Mouse (Mus musculus): ENCODE measurements around the gene Fam209. TPM values are rescaled to one million over a fixed set of nuclear protein-coding genes. Genes with fewer than 3 reads are reported as not detected.

Gene Fam209
- polyA plus RNA-seq, 1 experiment from 2014 or later = 0.21 TPM

- Histone ChIP-seq H3K4me1 (peaks cover 12% of the 10 kb centered on the region), H3K27me3 (ENCODE audit: low read depth, poor library complexity, severe bottlenecking) (no peaks in the 10 kb centered on the region), H3K27ac (no peak within 1 kb of the TSS), H3K4me3 (no peak within 1 kb of the TSS), H3K9me3 (replicated peaks) (no peaks in the 10 kb centered on the region), H3K36me3 (peaks cover 56% of the 10 kb centered on the region)
- WGBS = 90% methylated on average over 11 of the region's 11 CpGs
- no peak for DNase-seq (ENCODE audit: low spot score)
These were observed 13.8 kb upstream of the Fam209 start, which contains the start of gene Gcnt7 for GRCm38 (mm10) chr2:172458496-172458895. Gene Gcnt7, minus strand, starts transcription at chr2:172458596.

DNA sequence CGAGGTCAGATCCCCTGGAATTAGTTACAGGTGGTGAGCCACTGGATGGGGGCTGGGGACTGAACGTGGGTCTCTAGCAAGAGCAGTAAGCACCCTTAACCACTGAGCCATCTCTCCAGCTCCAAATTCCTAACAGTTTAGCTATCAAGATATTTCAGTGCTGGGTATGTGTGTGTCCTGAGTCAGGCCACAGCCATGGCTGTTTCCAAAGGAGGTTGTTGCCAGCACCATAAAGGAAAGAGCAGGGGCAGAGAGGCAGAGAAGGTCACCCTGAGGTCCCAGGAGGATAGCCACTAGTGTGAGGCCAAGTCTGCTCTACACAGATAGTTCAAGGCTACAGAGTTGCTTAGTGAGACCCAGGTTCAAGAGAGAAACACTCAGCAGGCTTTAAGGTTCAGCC lies 11.7 kb upstream of the Fam209 start:
- DNase-seq (ENCODE audit: low spot score) = no peak
- 41% methylated on average over 2 of the region's 2 CpGs for WGBS
- Histone ChIP-seq H3K27ac (no peak overlapping the region), H3K27me3 (ENCODE audit: low read depth, poor library complexity, severe bottlenecking) (no peaks in the 10 kb centered on the region), H3K36me3 (peaks cover 64% of the 10 kb centered on the region), H3K4me3 (no peak overlapping the region), H3K4me1 (peaks cover 12% of the 10 kb centered on the region), H3K9me3 (replicated peaks) (no peaks in the 10 kb centered on the region)

DNA sequence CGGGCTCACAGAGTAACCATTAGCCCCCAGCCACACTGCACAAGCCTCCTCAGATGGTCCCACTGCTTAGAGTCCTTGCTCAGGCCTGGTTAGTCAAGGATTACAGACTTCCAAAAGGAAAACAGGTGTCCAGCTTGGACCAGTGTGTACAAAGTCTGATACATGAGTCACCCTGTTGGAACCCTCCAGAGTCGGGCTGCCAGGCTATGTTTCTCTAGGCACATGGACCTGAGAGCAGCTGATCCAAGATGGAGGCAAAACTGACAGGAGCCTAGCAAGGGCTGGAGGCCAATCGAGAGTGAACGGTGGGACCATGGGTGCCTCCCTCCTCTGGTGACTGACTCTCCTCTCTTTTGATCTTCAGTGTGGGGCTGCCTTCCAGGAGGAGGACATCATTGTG lies 9.5 kb upstream of the Fam209 start:
- Histone ChIP-seq H3K4me1 (peaks cover 12% of the 10 kb centered on the region), H3K36me3 (peaks cover 77% of the 10 kb centered on the region), H3K27ac (no peak overlapping the region), H3K9me3 (replicated peaks) (no peaks in the 10 kb centered on the region), H3K4me3 (no peak overlapping the region), H3K27me3 (ENCODE audit: low read depth, poor library complexity, severe bottlenecking) (no peaks in the 10 kb centered on the region)
- WGBS = 91% methylated on average over 4 of the region's 4 CpGs
- DNase-seq (ENCODE audit: low spot score) = no peak

GRCm38 (mm10) chr2:172466427-172467132 lies 5.7 kb upstream of the Fam209 start:
- Histone ChIP-seq H3K27ac (no peak overlapping the region), H3K27me3 (ENCODE audit: low read depth, poor library complexity, severe bottlenecking) (no peaks in the 10 kb centered on the region), H3K36me3 (peaks cover 84% of the 10 kb centered on the region), H3K9me3 (replicated peaks) (no peaks in the 10 kb centered on the region), H3K4me3 (no peak overlapping the region), H3K4me1 (no peaks in the 10 kb centered on the region)
- no peak for DNase-seq (ENCODE audit: low spot score)
- WGBS = 91% methylated on average over 11 of the region's 11 CpGs

DNA sequence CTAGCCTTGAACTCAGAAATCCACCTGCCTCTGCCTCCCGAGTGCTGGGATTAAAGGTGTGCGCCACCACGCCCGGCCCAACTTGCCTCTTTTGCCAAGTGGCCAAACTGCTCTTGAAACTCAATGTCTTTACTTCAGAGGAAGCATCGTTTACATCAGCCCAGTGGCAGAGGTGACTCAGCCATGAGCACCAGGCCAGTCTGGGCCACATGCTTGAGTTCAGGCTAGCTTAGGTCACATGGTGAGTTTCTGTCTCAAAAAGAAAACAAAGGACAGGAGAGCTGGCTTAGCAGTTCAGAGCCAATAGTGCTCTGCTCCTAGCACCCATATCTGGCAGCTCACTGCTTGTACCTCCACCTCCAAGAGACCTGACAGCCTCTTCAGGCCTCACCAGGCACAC lies 5.1 kb upstream of the Fam209 start:
- H3K9me3 ChIP-seq (replicated peaks) = no peaks in the 10 kb centered on the region
- H3K4me1 ChIP-seq = no peaks in the 10 kb centered on the region
- H3K4me3 ChIP-seq = no peak overlapping the region
- H3K36me3 ChIP-seq = peaks cover 78% of the 10 kb centered on the region
- WGBS = 93% methylated on average over 5 of the region's 5 CpGs
- no peak for DNase-seq (ENCODE audit: low spot score)
- no peak overlapping the region for H3K27ac ChIP-seq
- H3K27me3 ChIP-seq (ENCODE audit: low read depth, poor library complexity, severe bottlenecking) = no peaks in the 10 kb centered on the region

DNA sequence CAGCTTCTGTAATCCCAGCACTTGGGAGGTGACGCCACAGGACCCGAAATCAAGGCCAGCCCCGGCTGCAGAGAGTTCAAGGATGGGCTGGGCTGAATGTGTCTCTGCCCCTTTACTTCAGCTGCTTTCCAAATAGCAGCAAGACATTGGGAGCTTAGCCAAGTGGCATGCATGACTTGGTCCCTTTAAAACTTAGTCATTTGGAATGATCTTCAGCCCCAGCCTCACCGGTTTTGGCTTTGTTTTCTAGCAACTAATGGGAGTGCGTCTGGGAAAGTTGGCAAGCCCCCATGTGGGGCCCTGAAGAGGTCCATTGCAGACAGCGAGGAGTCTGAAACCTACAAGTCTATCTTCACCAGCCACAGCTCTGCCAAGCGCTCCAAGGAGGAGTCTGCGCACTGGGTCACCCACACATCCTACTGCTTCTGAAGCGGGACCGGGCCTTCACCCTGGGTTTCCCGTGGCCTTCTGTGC lies 3.9 kb upstream of the Fam209 start:
- no peak for DNase-seq (ENCODE audit: low spot score)
- no peaks in the 10 kb centered on the region for H3K9me3 ChIP-seq (replicated peaks)
- H3K36me3 ChIP-seq = peaks cover 67% of the 10 kb centered on the region
- no peak overlapping the region for H3K27ac ChIP-seq
- no peaks in the 10 kb centered on the region for H3K27me3 ChIP-seq (ENCODE audit: low read depth, poor library complexity, severe bottlenecking)
- H3K4me3 ChIP-seq = no peak overlapping the region
- no peaks in the 10 kb centered on the region for H3K4me1 ChIP-seq
- WGBS = 94% methylated on average over 11 of the region's 11 CpGs

DNA sequence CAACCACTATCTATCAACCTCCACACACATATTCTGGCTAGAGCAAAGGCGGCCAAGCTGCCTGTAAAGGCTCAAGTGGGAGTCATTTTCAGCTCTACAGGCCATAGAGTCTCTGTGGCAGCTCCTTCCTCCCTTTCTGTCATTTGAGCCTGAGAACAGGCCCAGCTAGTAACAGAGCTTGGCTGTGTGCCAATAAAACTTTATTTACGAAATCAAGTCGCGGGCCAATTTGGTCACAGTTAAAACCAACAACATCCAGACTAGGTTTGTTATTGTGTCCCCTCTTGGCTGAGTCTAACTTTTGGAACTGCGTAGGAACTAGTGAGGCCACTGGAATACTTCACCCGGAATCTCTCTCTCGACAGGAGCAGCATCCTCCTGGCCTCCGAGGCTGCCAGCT lies 1.3 kb downstream of the Fam209 start:
- 80% methylated on average over 8 of the region's 8 CpGs for WGBS
- no peak for DNase-seq (ENCODE audit: low spot score)
- no peak overlapping the region for H3K27ac ChIP-seq
- peaks cover 8% of the 10 kb centered on the region; the same call in 1 of the 2 replicates for H3K4me1 ChIP-seq
- no peaks in the 10 kb centered on the region; the same call in 1 of the 2 replicates for H3K27me3 ChIP-seq (ENCODE audit: low read depth, poor library complexity, severe bottlenecking)
- peaks cover 15% of the 10 kb centered on the region for H3K36me3 ChIP-seq
- no peak overlapping the region for H3K4me3 ChIP-seq
- no peaks in the 10 kb centered on the region for H3K9me3 ChIP-seq (replicated peaks)

- H3K4me3 ChIP-seq = no peak overlapping the region
- no peak for DNase-seq (ENCODE audit: low spot score)
- H3K36me3 ChIP-seq = peaks cover 1% of the 10 kb centered on the region
- H3K27ac ChIP-seq = no peak overlapping the region
- H3K27me3 ChIP-seq (ENCODE audit: low read depth, poor library complexity, severe bottlenecking) = peaks cover under 1% of the 10 kb centered on the region; the same call in 1 of the 2 replicates
- 35% methylated on average over 6 of the region's 6 CpGs for WGBS
- H3K4me1 ChIP-seq = peaks cover 8% of the 10 kb centered on the region; the same call in 1 of the 2 replicates
- no peaks in the 10 kb centered on the region for H3K9me3 ChIP-seq (replicated peaks)
These were observed 2.6 kb downstream of the Fam209 start for GRCm38 (mm10) chr2:172474970-172475369.

DNA sequence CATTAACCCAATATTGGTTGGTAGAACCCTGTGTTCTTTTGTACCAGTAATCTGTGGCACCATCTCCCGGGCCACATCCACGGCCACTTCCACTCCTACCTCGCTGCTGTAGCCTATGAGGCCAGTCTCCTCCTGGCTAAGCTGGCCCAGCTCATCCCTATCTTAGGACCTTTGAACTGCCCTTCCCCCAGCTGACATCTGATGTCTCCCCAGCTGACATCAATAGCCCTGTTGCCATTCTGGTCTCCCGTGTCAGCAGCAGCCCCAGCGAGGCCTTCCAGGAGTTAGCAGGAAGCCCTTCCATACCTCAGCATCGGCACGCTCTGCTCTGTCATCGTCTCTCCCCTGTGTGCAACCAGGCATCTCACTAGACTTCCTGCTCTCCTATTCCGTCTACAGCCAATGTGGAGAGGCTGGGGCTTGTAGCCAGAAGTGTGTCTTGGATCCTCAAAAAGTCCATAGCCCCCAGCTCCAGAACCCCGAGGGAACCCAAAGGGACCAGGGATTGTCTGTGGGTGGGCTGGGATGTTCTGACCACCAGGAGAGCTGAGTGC lies 4.5 kb downstream of the Fam209 start:
- Histone ChIP-seq H3K9me3 (replicated peaks) (no peaks in the 10 kb centered on the region), H3K27me3 (ENCODE audit: low read depth, poor library complexity, severe bottlenecking) (peaks cover 5% of the 10 kb centered on the region; the same call in 1 of the 2 replicates), H3K27ac (no peak overlapping the region), H3K36me3 (no peaks in the 10 kb centered on the region), H3K4me1 (peaks cover 8% of the 10 kb centered on the region; the same call in 1 of the 2 replicates), H3K4me3 (no peak overlapping the region)
- WGBS = 36% methylated on average over 10 of the region's 10 CpGs
- DNase-seq (ENCODE audit: low spot score) = no peak

DNA sequence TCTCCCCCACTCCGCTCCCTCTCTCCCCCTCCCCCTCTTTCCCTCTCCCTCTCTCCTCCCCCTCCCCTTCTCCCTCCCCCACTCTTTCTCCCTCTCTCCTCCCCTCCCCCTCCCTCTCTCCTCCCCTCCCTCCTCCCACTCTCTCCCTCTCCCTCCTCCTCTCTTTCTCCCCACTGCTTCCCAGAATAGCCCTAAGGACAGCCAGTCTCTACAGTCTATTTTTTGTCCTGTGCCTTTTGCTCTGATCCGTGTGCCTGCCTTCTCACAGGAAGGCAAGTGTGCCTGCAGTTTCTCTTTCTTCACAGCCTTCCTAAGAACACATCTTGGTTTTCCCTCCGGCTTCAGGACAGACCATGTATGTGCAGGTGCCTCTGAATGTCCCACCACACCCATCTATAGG lies 5.0 kb downstream of the Fam209 start:
- DNase-seq (ENCODE audit: low spot score) = no peak
- peaks cover 8% of the 10 kb centered on the region; the same call in 1 of the 2 replicates for H3K4me1 ChIP-seq
- no peaks in the 10 kb centered on the region for H3K9me3 ChIP-seq (replicated peaks)
- no peak overlapping the region for H3K4me3 ChIP-seq
- H3K27ac ChIP-seq = no peak overlapping the region
- WGBS = 43% methylated on average over 3 of the region's 3 CpGs
- H3K36me3 ChIP-seq = no peaks in the 10 kb centered on the region
- H3K27me3 ChIP-seq (ENCODE audit: low read depth, poor library complexity, severe bottlenecking) = peaks cover 5% of the 10 kb centered on the region; the same call in 1 of the 2 replicates

DNA sequence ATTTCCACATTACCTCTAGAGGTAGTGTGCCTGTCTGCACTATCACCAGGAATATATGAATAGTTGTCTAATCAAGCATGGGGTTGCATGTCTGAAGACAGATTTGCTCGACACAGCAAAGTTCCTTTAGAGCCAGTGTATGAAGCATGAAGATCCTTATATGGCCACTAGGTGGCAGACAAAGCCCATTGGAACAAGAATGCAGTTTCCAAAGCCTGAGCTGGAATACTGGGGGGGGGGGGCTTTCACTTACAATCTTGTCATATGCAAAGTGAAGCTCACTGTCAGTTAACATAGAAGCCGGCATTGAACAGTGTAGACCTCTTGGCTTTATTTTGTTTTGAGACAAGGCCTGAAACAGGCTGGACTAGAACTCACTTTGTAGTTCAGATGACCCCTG lies 5.5 kb downstream of the Fam209 start:
- WGBS = 6% methylated on average over 2 of the region's 2 CpGs
- Histone ChIP-seq H3K36me3 (no peaks in the 10 kb centered on the region), H3K4me3 (no peak overlapping the region), H3K27ac (no peak overlapping the region), H3K9me3 (replicated peaks) (no peaks in the 10 kb centered on the region), H3K27me3 (ENCODE audit: low read depth, poor library complexity, severe bottlenecking) (peaks cover 5% of the 10 kb centered on the region; the same call in 1 of the 2 replicates), H3K4me1 (peaks cover 8% of the 10 kb centered on the region; the same call in 1 of the 2 replicates)
- peak; percentile 56 for DNase-seq (ENCODE audit: low spot score)

- Histone ChIP-seq H3K9me3 (replicated peaks) (no peaks in the 10 kb centered on the region), H3K27me3 (ENCODE audit: low read depth, poor library complexity, severe bottlenecking) (peaks cover 5% of the 10 kb centered on the region; the same call in 1 of the 2 replicates), H3K4me3 (no peak overlapping the region), H3K4me1 (peaks cover 14% of the 10 kb centered on the region), H3K36me3 (no peaks in the 10 kb centered on the region), H3K27ac (no peak overlapping the region)
- WGBS = 67% methylated on average over 7 of the region's 7 CpGs
- no peak for DNase-seq (ENCODE audit: low spot score)
These were observed 8.0 kb downstream of the Fam209 start for GRCm38 (mm10) chr2:172480296-172480695.

GRCm38 (mm10) chr2:172481654-172482385 lies 9.5 kb downstream of the Fam209 start:
- H3K9me3 ChIP-seq (replicated peaks) = no peaks in the 10 kb centered on the region
- H3K4me1 ChIP-seq = peaks cover 12% of the 10 kb centered on the region
- 0 out of 2 replicates have a peak, but pooled peaks cover 5% of the 10 kb centered on the region for H3K27me3 ChIP-seq (ENCODE audit: low read depth, poor library complexity, severe bottlenecking)
- no peak overlapping the region for H3K4me3 ChIP-seq
- DNase-seq (ENCODE audit: low spot score) = no peak
- H3K36me3 ChIP-seq = no peaks in the 10 kb centered on the region
- 84% methylated on average over 16 of the region's 16 CpGs for WGBS
- H3K27ac ChIP-seq = no peak overlapping the region

Data from limb, embryonic 10.5 days (tissue).